Comparison of ENCODE assay signal across 8 mouse cellular contexts in genomic region chrX:12794842-12795241, GRCm38 (mm10). TPM values are rescaled to one million over a fixed set of nuclear protein-coding genes. Genes with fewer than 3 reads are reported as not detected.
DNase-seq lines count a peak whose midpoint lies in the region; ATAC-seq and TF ChIP-seq lines count a peak whose summit lies in the region.

No protein-coding gene starts in this region.

- CTCF ChIA-PET in Patski (lab: Charles Lee) = no interaction called here

- WGBS in hindbrain, embryonic 13.5 days = 57% methylated on average over 2 of the region's 2 CpGs
- WGBS in midbrain, embryonic 13.5 days = 54% methylated on average over 2 of the region's 2 CpGs

- DNase-seq in gastrocnemius, postnatal 10 days = peak; percentile 4
- DNase-seq in gastrocnemius, postnatal 36 days = no peak
- DNase-seq in 3134 (ENCODE audit: extremely low read depth, insufficient read length, low spot score) = peak; percentile 19
- DNase-seq in Patski (ENCODE audit: low read depth, low spot score) = no peak
- peak; percentile 7 for DNase-seq in forelimb bud, embryonic 11.5 days (ENCODE audit: low read depth, low spot score)

- in situ Hi-C loops in Patski (cut with MboI; ENCODE audit: low pct_unique_long_range_greater_than_20kb) = no loop called here

- no peak overlapping the region for H3K4me2 ChIP-seq in hindbrain, embryonic 13.5 days
- H3K4me2 ChIP-seq in midbrain, embryonic 13.5 days (replicated peaks) = no peak overlapping the region

- H3K27ac ChIP-seq in hindbrain, embryonic 13.5 days = no peak overlapping the region
- H3K27ac ChIP-seq in midbrain, embryonic 13.5 days = no peak overlapping the region

- no peaks in the 10 kb centered on the region for H3K9me3 ChIP-seq in hindbrain, embryonic 13.5 days
- H3K9me3 ChIP-seq in midbrain, embryonic 13.5 days = no peaks in the 10 kb centered on the region

- intact Hi-C loops in gastrocnemius, postnatal 36 days (cut with DNase I) = loop anchor here (5.0 kb wide), 1 partner anchor 118 kb away; no protein-coding TSS in a partner anchor

- no peaks in the 10 kb centered on the region for H3K4me1 ChIP-seq in hindbrain, embryonic 13.5 days (replicated peaks)
- H3K4me1 ChIP-seq in midbrain, embryonic 13.5 days (replicated peaks) = 0 out of 2 replicates have a peak, but pooled peaks cover 2% of the 10 kb centered on the region

- POLR2A ChIA-PET in Patski (lab: Charles Lee) = no interaction called here

- TF ChIP-seq CTCF in Patski (IDR thresholded peaks at IDR 0.05) = peak; percentile 55

- no peaks in the 10 kb centered on the region for H3K36me3 ChIP-seq in hindbrain, embryonic 13.5 days
- no peaks in the 10 kb centered on the region for H3K36me3 ChIP-seq in midbrain, embryonic 13.5 days

- no peak overlapping the region for H3K9ac ChIP-seq in hindbrain, embryonic 13.5 days
- H3K9ac ChIP-seq in midbrain, embryonic 13.5 days (replicated peaks) = no peak overlapping the region

- no peak overlapping the region for H3K4me3 ChIP-seq in hindbrain, embryonic 13.5 days
- H3K4me3 ChIP-seq in midbrain, embryonic 13.5 days (replicated peaks) = no peak overlapping the region

- no peaks in the 10 kb centered on the region for H3K27me3 ChIP-seq in Patski
- no peaks in the 10 kb centered on the region for H3K27me3 ChIP-seq in hindbrain, embryonic 13.5 days
- no peaks in the 10 kb centered on the region for H3K27me3 ChIP-seq in midbrain, embryonic 13.5 days

- ATAC-seq in Patski = no peak
- peak; percentile 80 for ATAC-seq in megakaryocyte progenitor cell, adult 5-6 weeks (replicated peaks; ENCODE audit: poor library complexity)
- ATAC-seq in hindbrain, embryonic 13.5 days (ENCODE audit: low FRiP score) = no peak
- no peak for ATAC-seq in midbrain, embryonic 13.5 days

RNA-seq across cellular contexts. Expression of gene Med14, which starts 33.0 kb away (rescaled TPM):
- total RNA-seq in gastrocnemius, postnatal 10 days (2021) = 10 to 100 TPM; 21.8 to 25.6 TPM
- total RNA-seq in gastrocnemius, postnatal 36 days (2021) = 10 to 100 TPM; 20.6 to 22.2 TPM
- polyA plus RNA-seq in Patski (2021) = 26.5 TPM
- 86.9 and 87.6 TPM in 2 replicates for total RNA-seq in megakaryocyte progenitor cell, adult 5-6 weeks (2015)
- 20.0 and 24.3 TPM in 2 replicates for total RNA-seq in megakaryocyte progenitor cell, adult 5-6 weeks (2017)
- polyA plus RNA-seq in hindbrain, embryonic 13.5 days (2015; fragmentation: Nextera tagmentation; extraction: Ambion mirVana) = 12.6 and 13.1 TPM in 2 replicates
- polyA plus RNA-seq in midbrain, embryonic 13.5 days (2015; fragmentation: Nextera tagmentation; extraction: Ambion mirVana) = 11.7 and 14.5 TPM in 2 replicates

Comparison
In these comparisons a context has a peak if more than half of its experiments do, and no peak if none do; other contexts are left out.
1. DNase-seq: peak in gastrocnemius, postnatal 10 days (single experiment), 3134 (single experiment) and forelimb bud, embryonic 11.5 days (single experiment); none in gastrocnemius, postnatal 36 days (0 of 2) and Patski (single experiment).